Mouse (Mus musculus) limb, embryonic 12.5 days (tissue): ENCODE results near the gene Gm48551. TPM values are rescaled to one million over a fixed set of nuclear protein-coding genes. Genes with fewer than 3 reads are reported as not detected.

Source experiments
- ATAC-seq: fragments of 200-750 bp; cut with Nextera tagmentation; 2 replicates; pipeline ENCODE4 v1.8.0; 2017; ENCODE audit warnings: low read depth, moderate TSS enrichment; ENCODE audit not compliant: insufficient number of reproducible peaks, insufficient read depth, low FRiP score, low TSS enrichment
- H3K27ac ChIP-seq: fragments of 300-500 bp; sonication (generic); 2 replicates; pipeline ENCODE4 v1.5.1; 2016; ENCODE audit warnings: mild to moderate bottlenecking, moderate library complexity
- H3K27me3 ChIP-seq: fragments of 300-500 bp; sonication (generic); 2 replicates; pipeline ENCODE4 v1.6.1; 2016; ENCODE audit warnings: mild to moderate bottlenecking, moderate library complexity
- H3K36me3 ChIP-seq: fragments of 300-500 bp; sonication (generic); 2 replicates; pipeline ENCODE4 v1.6.1; 2016; ENCODE audit warnings: mild to moderate bottlenecking, moderate library complexity
- H3K4me1 ChIP-seq: fragments of 300-500 bp; sonication (generic); replicated peaks from 2 replicates; pipeline ENCODE4 v1.6.1; 2016
- H3K4me2 ChIP-seq: fragments of 300-500 bp; sonication (generic); 2 replicates; pipeline ENCODE4 v1.6.1; 2016; ENCODE audit warnings: mild to moderate bottlenecking, moderate library complexity
- H3K4me3 ChIP-seq: fragments of 300-500 bp; sonication (generic); replicated peaks from 2 replicates; pipeline ENCODE4 v1.5.1; 2016; ENCODE audit warnings: mild to moderate bottlenecking
- H3K9ac ChIP-seq: fragments of 300-500 bp; sonication (generic); replicated peaks from 2 replicates; pipeline ENCODE4 v1.6.1; 2016; ENCODE audit warnings: mild to moderate bottlenecking, moderate library complexity
- H3K9me3 ChIP-seq: fragments of 300-500 bp; sonication (generic); 2 replicates; pipeline ENCODE4 v1.6.1; 2016; ENCODE audit warnings: mild to moderate bottlenecking, moderate library complexity
- WGBS: fragments of 180-500 bp; shearing (Covaris S2); methylation state at CpG from one replicate; pipeline ENCODE4 v1.1.7; 2016; 5-methylcytosine and 5-hydroxymethylcytosine counted together
- microRNA-seq: library from miRNA; unstranded; fragments of <30 nt; microRNA quantifications from one replicate; pipeline ENCODE4, GENCODE M21; 2017
- polyA plus RNA-seq: library from polyadenylated mRNA; unstranded; fragments of >200 nt; fragmentation: Nextera tagmentation; extraction: Ambion mirVana; gene quantifications from 2 replicates; pipeline ENCODE4 v1.2.1, GENCODE M21; 2016

Gm48551 gene
- polyA plus RNA-seq, 1 experiment from 2014 or later, result 3.3 TPM

DNA sequence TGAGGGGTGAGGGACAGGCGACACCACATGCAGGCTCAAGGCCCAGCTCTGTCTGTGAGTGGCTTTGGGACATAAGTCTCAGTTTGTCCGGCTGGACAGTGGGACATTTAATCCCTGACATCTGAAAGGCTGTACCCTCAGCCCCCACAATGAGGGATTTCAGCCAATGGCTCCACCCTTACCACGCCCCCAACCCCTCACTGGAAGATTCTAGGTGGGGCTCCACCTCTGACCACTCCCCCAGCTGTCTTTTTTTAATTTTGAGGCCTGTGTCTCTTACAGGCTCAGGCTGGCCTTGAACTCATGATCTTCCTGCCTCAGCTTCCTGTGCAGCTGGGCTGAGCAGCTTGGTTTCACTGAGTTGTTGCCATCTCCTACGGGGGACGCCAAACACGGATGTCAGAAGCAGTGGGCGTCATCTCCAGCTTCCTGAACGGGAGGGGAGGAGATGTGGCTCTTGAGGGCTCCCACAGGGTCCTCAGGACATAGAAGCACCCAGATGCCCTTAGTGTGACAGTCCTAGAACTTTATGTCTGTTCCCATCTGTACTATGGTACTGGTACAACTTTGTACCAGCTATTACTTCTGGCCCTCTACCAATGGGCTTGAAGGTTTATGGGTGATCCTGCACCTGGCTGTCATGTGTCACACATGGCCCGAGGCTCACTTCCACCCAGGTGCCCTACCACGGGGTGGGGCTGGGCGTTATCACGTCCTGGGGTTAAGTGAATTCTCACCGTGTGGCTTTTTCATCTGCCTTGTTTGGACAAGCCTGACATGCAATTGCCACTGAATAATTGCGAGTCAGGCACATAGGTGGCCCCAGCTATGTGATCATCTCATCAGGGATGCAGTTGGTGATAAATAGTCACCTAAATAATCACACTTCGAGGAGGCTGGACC, 50.3 kb downstream of the Gm48551 start:
- Histone ChIP-seq H3K27ac (no peak overlapping the region), H3K4me1 (peaks cover 21% of the 10 kb centered on the region), H3K27me3 (peaks cover 33% of the 10 kb centered on the region), H3K9me3 (no peaks in the 10 kb centered on the region), H3K9ac (no peak overlapping the region), H3K36me3 (no peaks in the 10 kb centered on the region), H3K4me2 (no peak overlapping the region), H3K4me3 (no peak overlapping the region)
- WGBS, result 57% methylated on average over 15 of the region's 15 CpGs
- no peak for ATAC-seq

DNA sequence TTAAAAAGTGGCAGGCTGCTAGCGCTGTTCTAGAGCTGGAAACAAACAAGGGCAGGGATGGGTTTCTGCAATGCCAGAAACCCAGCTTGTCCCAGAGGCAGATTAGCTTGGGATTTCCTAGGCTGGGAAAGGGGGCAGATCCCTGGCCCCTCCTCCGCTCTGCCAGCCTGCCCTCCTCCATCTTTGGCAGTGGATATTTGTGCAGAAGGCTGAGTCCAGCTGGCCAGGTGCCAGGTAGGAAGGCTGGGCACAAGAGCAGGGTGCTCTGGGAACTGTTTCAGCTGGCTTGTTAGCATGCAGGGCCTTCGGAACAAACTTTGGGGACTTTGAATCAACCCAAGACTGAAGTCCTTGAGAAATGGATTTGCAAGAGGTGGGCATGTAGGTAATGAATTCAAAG, 51.2 kb downstream of the Gm48551 start:
- H3K4me3 ChIP-seq, result no peak overlapping the region
- H3K4me2 ChIP-seq, result no peak overlapping the region
- no peaks in the 10 kb centered on the region for H3K9me3 ChIP-seq
- peaks cover 33% of the 10 kb centered on the region for H3K27me3 ChIP-seq
- no peak for ATAC-seq
- H3K9ac ChIP-seq, result no peak overlapping the region
- H3K4me1 ChIP-seq, result peaks cover 18% of the 10 kb centered on the region
- no peaks in the 10 kb centered on the region for H3K36me3 ChIP-seq
- no peak overlapping the region for H3K27ac ChIP-seq
- WGBS, result 65% methylated on average over 3 of the region's 3 CpGs

DNA sequence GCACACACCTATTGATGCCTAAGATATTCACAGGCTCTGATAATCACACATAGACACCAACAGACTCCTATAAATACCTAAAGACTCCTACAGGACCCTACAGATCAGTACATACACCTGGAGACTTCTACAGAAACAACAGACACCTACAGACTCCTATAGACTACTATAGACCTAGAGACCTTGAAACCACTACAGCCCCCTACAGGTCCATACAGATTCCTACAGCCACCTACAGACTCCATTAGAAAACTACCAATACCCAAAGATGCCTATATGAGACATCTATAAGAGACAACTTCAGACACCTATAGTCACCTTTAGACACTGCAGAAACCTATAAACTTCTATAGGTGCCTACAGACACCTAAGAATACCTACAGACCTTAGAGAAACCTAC, 56.8 kb downstream of the Gm48551 start:
- no peaks in the 10 kb centered on the region for H3K27me3 ChIP-seq
- H3K4me2 ChIP-seq, result no peak overlapping the region
- H3K9ac ChIP-seq, result no peak overlapping the region
- ATAC-seq, result no peak
- no peaks in the 10 kb centered on the region for H3K4me1 ChIP-seq
- H3K9me3 ChIP-seq, result no peaks in the 10 kb centered on the region
- no peak overlapping the region for H3K4me3 ChIP-seq
- H3K27ac ChIP-seq, result no peak overlapping the region
- H3K36me3 ChIP-seq, result no peaks in the 10 kb centered on the region

Small RNAs within 50 kb of the gene (microRNA-seq; reads per million reads assigned to microRNA genes)
- not detected for gene Mir1191b
- not detected for gene Mir6913

Other genes with a start within 250 kb of the Gm48551 start
- gene Zbtb7a, start 249.2 kb upstream of the Gm48551 start, polyA plus RNA-seq, result 19.0 and 19.7 TPM in 2 replicates
- gene Pias4, start 216.5 kb upstream of the Gm48551 start, polyA plus RNA-seq, result 57.7 and 62.1 TPM in 2 replicates
- 524 and 544 TPM in 2 replicates for gene Eef2, start 207.8 kb upstream of the Gm48551 start, polyA plus RNA-seq
- gene Dapk3, start 201.5 kb upstream of the Gm48551 start, polyA plus RNA-seq, result 64.2 and 65.7 TPM in 2 replicates
- gene 4930442H23Rik, start 200.6 kb upstream of the Gm48551 start, polyA plus RNA-seq, result not detected in 2 replicates
- not detected in 2 replicates for gene Nmrk2, start 182.4 kb upstream of the Gm48551 start, polyA plus RNA-seq
- 0.38 and 0.43 TPM in 2 replicates for gene Atcay, start 153.6 kb upstream of the Gm48551 start, polyA plus RNA-seq
- gene Zfr2, start 151.3 kb upstream of the Gm48551 start, polyA plus RNA-seq, result 9.9 and 12.1 TPM in 2 replicates
- 4.2 and 4.9 TPM in 2 replicates for gene Matk, start 131.5 kb upstream of the Gm48551 start, polyA plus RNA-seq
- gene Mrpl54, start 117.5 kb upstream of the Gm48551 start, polyA plus RNA-seq, result 207 and 217 TPM in 2 replicates
- 48.8 and 53.1 TPM in 2 replicates for gene Apba3, start 117.5 kb upstream of the Gm48551 start, polyA plus RNA-seq
- gene Tjp3, start 92.9 kb upstream of the Gm48551 start, polyA plus RNA-seq, result 3.2 and 3.6 TPM in 2 replicates
- 63.9 and 68.5 TPM in 2 replicates for gene Pip5k1c, start 91.5 kb upstream of the Gm48551 start, polyA plus RNA-seq
- 57.7 and 58.7 TPM in 2 replicates for gene Cactin, start 63.4 kb upstream of the Gm48551 start, polyA plus RNA-seq
- gene Tbxa2r, start 55.7 kb upstream of the Gm48551 start, polyA plus RNA-seq, result 2.2 and 2.6 TPM in 2 replicates
- gene Gipc3, start 41.2 kb upstream of the Gm48551 start, polyA plus RNA-seq, result 0.05 TPM in 1 of 2 replicates, not detected in the other
- gene Hmg20b, start 34.0 kb upstream of the Gm48551 start, polyA plus RNA-seq, result 122 TPM in 2 replicates
- gene Mfsd12, start 27.0 kb upstream of the Gm48551 start, polyA plus RNA-seq, result 12.5 and 13.3 TPM in 2 replicates
- gene 4930404N11Rik, start 18.6 kb upstream of the Gm48551 start, polyA plus RNA-seq, result 0.76 and 0.79 TPM in 2 replicates
- 136 and 137 TPM in 2 replicates for gene Fzr1, start 6.0 kb upstream of the Gm48551 start, polyA plus RNA-seq
- gene Dohh, start within 50 bp of the Gm48551 start, polyA plus RNA-seq, result 71.9 and 74.6 TPM in 2 replicates
- gene Gm48552, start 4.5 kb downstream of the Gm48551 start, polyA plus RNA-seq, result 1.1 and 3.1 TPM in 2 replicates
- 2.9 and 3.0 TPM in 2 replicates for gene Smim24, start 8.6 kb downstream of the Gm48551 start, polyA plus RNA-seq
- 30.8 and 31.1 TPM in 2 replicates for gene Nfic, start 71.2 kb downstream of the Gm48551 start, polyA plus RNA-seq
- 0.70 and 0.93 TPM in 2 replicates for gene Celf5, start 98.2 kb downstream of the Gm48551 start, polyA plus RNA-seq
- gene Ncln, start 111.9 kb downstream of the Gm48551 start, polyA plus RNA-seq, result 84.3 and 86.9 TPM in 2 replicates
- gene S1pr4, start 115.7 kb downstream of the Gm48551 start, polyA plus RNA-seq, result 0.28 and 0.53 TPM in 2 replicates
- 1.2 and 1.4 TPM in 2 replicates for gene Gna15, start 139.8 kb downstream of the Gm48551 start, polyA plus RNA-seq
- 82.9 and 86.1 TPM in 2 replicates for gene Gna11, start 160.7 kb downstream of the Gm48551 start, polyA plus RNA-seq
- gene Aes, start 175.0 kb downstream of the Gm48551 start, polyA plus RNA-seq, result 453 and 478 TPM in 2 replicates
- 39.4 and 45.6 TPM in 2 replicates for gene Tle2, start 190.1 kb downstream of the Gm48551 start, polyA plus RNA-seq
- gene Tle6, start 216.6 kb downstream of the Gm48551 start, polyA plus RNA-seq, result 15.2 TPM in 2 replicates
- 2.0 and 2.2 TPM in 2 replicates for gene BC025920, start 221.8 kb downstream of the Gm48551 start, polyA plus RNA-seq
- gene Sirt6, start 243.3 kb downstream of the Gm48551 start, polyA plus RNA-seq, result 55.8 and 57.5 TPM in 2 replicates
- 10.1 and 10.4 TPM in 2 replicates for gene Ankrd24, start 244.1 kb downstream of the Gm48551 start, polyA plus RNA-seq